Mouse (Mus musculus) lung, postnatal 10 days (tissue): Measurements from ENCODE around the gene Rel.
"Not testable (repeated sequence)": the region's sequence is repeated elsewhere in the genome, so short reads cannot be mapped to it uniquely, and the experiment has no call there.

ENCODE experiments used
- DNase-seq: peaks from one replicate; pipeline ENCODE4 v3.0.0; 2021

The Rel gene

DNA sequence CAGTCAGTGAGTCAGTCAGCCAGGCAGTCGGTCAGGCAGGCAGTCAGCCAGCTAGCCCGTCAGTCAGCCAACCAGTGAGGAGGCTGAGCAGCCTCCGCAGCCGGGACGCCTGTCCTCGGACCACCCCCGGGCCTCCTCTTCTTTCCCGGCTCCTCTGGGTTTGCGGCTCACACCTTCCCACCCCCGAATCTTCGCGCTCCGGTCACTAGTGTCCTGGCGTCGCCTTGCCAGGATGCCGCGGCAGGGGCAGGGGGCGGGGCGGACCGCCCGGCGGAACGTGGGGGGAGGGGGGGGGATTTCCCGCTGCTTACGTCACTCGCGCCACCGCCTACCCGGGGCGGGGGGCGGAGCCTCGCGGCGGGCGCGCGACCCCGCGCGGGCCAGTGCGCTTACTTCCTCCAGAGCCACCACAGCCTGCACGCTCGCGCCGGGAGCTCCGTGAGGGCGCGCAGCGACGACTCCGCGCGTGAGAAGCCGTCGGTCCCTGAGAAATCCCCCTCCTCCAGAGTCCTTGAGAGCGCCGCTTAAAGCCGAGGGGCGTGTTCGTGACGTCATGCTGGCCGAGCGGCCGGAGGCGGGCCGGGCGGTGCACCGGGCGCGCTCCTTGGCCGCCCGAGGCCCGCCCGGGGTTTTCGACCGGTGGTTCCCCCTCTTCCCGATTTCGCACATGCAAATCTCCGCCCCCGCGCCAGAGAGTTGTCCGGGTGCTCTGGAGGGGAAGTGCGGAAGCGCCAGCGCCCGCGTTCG is at the start of gene Rel:
TSS of gene Rel (minus strand) at position 211 of the 747 bp plus-strand sequence.
- DNase-seq, result peak; percentile 95

DNA sequence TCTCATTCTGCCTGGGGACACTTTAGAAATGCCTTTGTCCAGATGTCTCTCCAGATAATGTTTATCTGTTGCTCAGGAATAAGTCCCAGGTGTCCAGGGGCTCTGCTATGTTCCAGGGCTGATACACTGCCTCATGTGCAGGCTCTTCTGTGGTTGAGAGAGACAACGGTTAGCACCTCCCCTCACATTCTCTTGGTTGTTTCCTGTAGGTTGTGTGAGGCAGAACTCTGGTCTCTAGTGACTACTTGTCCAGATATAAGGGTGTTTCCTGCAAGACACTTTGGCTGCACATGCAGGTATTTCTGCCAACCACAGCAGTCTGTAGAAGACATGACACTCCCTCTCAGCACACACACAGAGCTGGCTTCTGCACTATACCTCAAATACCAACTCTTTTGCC is 48.0 kb upstream of the Rel start:
- no peak for DNase-seq

GRCm38 (mm10) chr11:23810741-23811140 is 40.0 kb upstream of the Rel start:
- DNase-seq, result no peak

DNA sequence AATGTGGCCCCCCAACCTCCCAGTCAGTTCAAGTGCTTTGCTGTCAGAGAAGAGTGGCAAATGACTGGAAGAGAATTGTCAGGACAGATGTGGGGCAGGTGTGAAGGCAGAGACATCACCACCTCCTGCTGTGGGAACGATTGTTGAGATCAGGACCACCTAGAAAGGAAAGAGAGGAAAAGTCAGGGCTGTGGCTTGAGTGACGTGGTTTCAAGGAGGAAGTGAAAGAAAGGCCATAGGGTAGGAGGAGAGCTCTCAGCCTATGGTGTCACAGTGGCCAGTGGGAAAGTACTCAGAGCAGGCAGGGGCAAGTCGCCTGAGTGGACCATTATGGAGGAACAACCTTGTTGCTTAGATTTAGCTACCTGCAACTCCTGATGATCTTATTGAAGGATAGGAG is 34.9 kb upstream of the Rel start:
- no peak for DNase-seq

DNA sequence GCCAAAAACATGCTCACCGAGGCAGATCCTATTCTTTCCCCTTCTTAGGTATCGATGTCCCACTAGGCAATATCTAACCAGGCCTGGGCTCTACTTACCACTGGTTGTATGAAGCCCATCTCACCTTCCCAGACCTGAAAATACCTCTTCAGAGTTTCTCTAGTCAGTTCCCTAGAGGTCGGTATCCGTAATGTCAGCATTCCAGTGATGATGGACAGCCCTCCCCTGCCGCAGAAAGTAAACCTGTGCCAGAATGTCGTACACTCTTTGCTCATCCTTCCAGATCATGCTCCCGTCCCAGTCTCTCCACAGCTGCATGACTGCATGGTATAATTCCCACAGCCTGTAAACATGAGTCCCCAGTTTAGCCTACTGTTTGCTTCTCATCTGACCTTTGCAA is 32.4 kb upstream of the Rel start:
- DNase-seq, result no peak

DNA sequence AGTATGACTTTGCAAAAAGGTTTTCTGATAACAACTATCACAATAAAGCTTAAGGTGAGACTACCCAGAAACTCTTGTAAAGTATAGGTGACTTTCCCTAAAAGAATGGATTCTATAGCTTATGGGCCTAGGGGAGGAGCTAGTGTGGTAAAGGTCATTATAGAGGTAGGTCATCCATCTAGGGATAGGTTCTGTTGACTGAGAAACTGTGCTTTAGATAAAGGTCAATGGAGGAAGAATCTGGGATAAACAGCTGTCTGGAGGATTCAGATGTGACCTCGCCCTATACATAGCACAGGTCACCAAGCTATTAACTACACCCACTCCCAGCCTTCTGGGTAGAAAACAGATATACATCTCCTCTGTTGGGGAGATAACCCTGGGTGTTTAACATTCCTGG is 31.5 kb upstream of the Rel start:
- no peak for DNase-seq

DNA sequence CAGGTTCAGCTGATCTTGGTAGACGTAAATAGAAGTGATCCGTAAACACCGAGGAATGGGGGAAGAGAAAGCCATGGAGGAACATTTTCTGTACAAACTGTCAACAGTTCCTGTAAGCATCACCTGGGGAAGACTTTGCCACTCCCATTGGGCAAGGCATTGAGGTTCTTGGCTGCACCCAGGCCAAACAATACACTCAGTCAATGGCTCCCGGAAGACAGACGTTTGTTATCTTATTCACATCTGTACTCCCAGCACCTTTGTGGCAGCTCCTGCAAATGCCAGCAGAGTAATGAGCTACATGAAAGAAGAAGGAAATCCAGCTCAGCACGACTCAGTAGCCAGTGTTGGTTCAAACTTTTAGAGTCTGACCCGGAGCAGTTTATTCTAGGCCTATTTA is 31.1 kb upstream of the Rel start:
- DNase-seq, result no peak

DNA sequence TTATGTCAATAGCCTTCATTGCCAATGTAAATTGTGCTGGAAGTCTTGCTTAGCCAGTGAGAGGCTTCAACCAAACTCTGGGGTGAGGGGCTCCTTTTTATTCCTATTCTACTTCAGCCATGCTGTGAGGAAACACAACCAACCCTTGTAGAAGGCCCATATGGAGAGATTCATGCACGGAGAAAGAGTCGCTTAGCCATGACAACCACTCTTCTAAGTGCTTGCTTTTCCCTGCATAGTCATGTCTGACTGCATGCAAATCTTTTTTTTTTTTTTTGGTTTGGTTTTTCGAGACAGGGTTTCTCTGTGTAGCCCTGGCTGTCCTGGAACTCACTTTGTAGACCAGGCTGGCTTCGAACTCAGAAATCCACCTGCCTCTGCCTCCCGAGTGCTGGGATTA is 12.9 kb upstream of the Rel start:
- DNase-seq, result not testable (repeated sequence)

DNA sequence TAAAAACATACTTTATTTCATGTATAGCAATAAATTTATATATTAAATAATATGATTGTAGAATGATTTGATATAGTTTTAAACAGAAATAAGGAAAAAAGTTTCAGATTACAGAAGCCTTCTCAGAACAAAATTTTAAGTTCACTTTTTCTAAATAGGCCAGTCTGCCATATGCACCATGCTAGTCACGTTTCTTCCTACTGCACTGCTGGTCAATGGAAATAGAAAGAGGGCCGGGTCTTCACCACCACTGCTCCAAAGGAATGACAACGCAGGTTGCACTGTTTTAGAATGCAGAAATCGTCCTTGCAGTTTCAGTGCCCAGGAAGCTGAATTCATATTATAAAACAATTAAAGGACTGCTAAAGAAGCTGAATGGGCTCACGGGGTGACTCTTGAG is 12.3 kb upstream of the Rel start:
- no peak for DNase-seq

DNA sequence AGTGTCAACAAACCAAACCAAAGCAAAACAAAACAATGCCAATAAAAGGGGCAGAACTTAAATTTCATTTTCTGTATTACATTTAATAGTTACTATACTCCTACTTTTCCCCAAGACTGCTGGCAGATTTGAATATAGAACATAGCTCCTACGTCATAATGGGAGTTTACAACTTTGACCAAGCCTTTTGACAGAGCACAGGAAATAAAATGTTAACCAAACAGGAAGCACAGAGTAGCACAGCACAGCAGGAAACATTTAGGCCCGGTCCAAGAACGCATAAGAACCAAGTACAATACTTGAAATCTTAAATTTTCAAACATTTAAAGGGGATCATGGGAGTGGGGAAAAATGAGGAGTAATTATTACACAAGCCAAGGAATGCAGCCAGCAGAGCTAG is 11.3 kb upstream of the Rel start:
- no peak for DNase-seq

DNA sequence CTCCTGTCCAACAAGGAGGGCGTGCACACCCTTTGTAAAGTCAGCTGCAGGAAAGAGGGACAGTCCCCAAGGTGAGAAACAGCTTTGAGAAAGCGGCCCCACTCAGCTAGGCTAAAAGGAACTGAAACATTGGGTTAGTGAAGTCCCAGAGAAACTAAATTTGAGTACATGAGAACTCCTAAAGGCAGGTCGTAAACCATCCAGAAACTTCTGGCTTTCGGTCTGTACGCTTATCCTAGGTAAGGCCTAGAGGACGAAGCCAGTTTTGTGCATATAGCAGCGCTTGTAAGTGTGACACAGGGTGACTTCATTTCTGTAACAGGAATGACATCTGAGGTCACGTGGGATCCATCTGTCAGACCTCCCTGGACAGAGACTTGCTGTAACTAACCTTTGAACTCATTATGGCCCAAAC is 8.0 kb upstream of the Rel start:
- no peak for DNase-seq

GRCm38 (mm10) chr11:23772471-23772870 is 1.7 kb upstream of the Rel start:
- no peak for DNase-seq

DNA sequence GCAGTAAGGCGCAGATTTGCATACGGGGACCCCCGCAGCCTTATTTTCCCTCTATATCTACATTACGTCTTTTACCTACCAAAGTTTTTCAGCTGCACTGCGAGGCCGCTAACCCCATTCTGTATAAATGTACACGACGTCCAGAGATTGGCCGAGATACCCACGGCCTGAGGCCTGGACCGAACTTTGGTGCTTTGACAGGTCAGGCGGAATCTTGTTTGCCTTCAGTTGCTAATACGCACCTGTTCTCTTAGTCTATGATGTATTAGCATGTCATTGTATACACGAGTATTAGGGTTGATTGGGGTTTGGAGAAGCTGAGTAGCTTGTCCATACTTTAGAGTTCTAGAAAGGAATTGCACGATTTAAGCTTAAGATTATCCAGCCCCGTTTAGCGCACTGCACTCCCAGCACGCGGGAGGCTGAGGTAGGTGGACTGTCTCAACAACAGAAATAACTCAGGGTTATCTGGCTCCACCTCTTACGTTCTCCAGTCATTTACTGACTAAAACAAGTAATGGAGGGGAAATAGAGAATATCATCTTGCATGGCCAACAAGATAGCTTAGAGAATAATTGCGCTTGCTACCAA is 832 bp upstream of the Rel start:
- no peak for DNase-seq

DNA sequence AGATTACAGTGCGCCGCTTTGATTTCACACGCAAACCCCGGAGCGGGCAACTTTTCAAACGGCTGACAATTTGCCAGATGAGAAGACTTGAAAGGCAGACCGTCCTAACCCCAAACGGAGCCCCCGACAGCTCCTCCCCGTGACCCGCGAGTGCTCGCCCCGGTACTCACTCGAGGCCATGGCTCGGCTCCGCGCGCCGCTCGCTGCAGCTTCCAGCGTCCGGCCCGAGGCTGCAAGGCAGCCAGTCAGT is 335 bp downstream of the Rel start:
- no peak for DNase-seq

- DNase-seq, result peak; percentile 48
Observed at GRCm38 (mm10) chr11:23769686-23770509, 872 bp downstream of the Rel start.

GRCm38 (mm10) chr11:23769033-23769432 is 1.7 kb downstream of the Rel start:
- DNase-seq, result no peak

GRCm38 (mm10) chr11:23767928-23768327 is 2.8 kb downstream of the Rel start:
- no peak for DNase-seq

GRCm38 (mm10) chr11:23767369-23767768 is 3.4 kb downstream of the Rel start:
- DNase-seq, result not testable (repeated sequence)

DNA sequence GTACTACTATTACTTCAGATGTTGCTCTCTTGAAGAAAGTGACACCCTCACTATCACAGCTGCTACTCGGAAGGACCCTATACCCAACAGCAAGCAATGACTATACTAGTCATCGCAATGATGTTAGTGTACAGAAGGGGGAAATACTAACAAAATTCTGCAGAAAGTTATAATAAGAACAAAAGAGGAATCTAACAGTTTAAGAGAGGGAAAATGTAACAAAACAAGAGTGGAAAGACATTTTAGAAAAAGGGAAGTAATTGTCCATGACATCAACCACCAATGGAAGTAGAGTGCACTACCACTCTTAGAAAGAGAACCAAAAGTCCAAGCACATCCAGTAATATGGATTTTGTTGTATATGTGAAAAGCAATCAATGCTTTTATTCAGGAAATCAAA is 8.1 kb downstream of the Rel start:
- DNase-seq, result no peak

DNA sequence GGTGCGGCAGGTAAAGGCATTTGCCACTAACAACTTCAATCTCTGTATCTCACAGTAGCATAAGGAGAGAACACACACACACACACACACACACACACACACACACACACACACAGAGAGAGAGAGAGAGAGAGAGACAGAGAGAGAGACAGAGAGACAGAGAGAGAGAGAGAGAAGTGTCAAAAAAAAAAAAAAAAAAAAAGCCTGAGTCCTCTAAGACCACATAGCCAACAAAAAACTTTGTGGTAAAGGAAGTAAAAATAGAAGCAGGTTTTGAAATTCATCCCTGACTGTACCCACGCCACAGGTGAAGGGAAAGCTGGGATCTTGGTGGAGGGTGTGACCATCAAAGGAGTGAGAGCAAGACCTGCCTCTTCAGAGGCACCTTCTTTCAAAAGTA is 12.6 kb downstream of the Rel start:
- no peak for DNase-seq

GRCm38 (mm10) chr11:23754329-23754728 is 16.4 kb downstream of the Rel start:
- no peak for DNase-seq

DNA sequence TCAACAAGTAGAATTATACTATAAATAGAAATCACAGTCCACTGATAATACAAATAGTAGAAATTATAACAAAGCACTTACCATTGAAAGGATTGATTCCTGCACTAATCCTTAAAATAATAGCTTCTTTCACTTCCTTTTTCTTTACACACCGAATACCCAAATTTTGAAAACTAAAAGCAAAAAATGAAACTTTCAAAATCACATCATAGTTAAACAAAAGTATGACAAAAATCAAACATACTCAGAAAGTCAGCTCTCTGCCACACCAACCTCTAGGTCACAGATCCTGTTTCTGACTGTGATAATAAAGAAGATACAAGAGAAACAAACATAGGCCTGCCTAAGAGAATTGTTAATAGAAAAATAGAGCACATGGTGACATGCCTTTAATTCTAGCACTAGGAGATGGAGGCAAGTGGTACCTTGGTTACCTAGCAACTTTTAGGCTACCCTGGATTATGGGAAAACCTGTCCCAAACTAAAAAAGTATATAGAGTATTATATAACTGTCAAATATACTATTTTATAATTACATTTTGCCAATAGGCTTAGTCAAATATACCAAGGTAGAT is 17.5 kb downstream of the Rel start:
- no peak for DNase-seq

GRCm38 (mm10) chr11:23746102-23746501 is 24.7 kb downstream of the Rel start:
- no peak for DNase-seq

DNA sequence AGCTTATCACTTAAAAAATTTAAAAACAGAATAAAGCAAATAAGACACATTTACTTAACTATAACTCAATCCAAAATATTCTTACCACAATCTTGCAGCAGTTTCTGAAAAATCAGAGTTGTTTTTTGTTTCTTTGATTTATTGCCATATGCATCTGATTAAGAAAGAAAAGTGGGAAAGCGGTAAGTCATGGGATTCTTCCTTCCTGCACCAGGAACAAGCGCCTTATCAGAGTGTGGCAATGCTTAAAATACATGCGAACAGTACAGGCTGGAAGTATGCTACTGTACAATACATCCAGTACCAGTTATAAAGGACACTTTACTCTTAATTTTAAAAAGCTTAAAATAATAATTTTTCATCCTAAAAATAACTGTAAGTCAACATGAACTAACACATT is 26.4 kb downstream of the Rel start:
- no peak for DNase-seq
